Mouse (Mus musculus) cerebral cortex, adult 2 months (tissue): ENCODE results near the gene Cdyl.

ENCODE experiments used
- WGBS: fragments of 180-500 bp; shearing (Covaris S2); methylation state at CpG from one replicate; pipeline ENCODE4 v1.1.7; 2018; 5-methylcytosine and 5-hydroxymethylcytosine counted together

Gene Cdyl

GRCm38 (mm10) chr13:35717658-35718057 is 58.0 kb downstream of the Cdyl start:
- 89% methylated on average over 4 of the region's 4 CpGs for WGBS

- 73% methylated on average over 6 of the region's 6 CpGs for WGBS
Observed at GRCm38 (mm10) chr13:35719581-35719980, 59.9 kb downstream of the Cdyl start.

- WGBS: 73% methylated on average over 1 of the region's 1 CpGs
Observed at GRCm38 (mm10) chr13:35723073-35723472, 63.4 kb downstream of the Cdyl start.

- WGBS: 96% methylated on average over 3 of the region's 3 CpGs
Observed at GRCm38 (mm10) chr13:35726025-35726424, 66.4 kb downstream of the Cdyl start.

- WGBS: 94% methylated on average over 4 of the region's 4 CpGs
Observed at GRCm38 (mm10) chr13:35732131-35732530, 72.5 kb downstream of the Cdyl start.

GRCm38 (mm10) chr13:35732891-35733596 is 73.4 kb downstream of the Cdyl start:
- WGBS: 92% methylated on average over 5 of the region's 5 CpGs

GRCm38 (mm10) chr13:35737565-35737964 is 77.9 kb downstream of the Cdyl start:
- WGBS: 26% methylated on average over 2 of the region's 2 CpGs

- WGBS: 26% methylated on average over 2 of the region's 2 CpGs
Observed at GRCm38 (mm10) chr13:35738210-35738609, 78.6 kb downstream of the Cdyl start.

- 42% methylated on average over 10 of the region's 10 CpGs for WGBS
Observed at GRCm38 (mm10) chr13:35739473-35739872, 79.8 kb downstream of the Cdyl start.

GRCm38 (mm10) chr13:35740301-35741039 is 80.8 kb downstream of the Cdyl start:
- WGBS: 2% methylated on average over 61 of the region's 61 CpGs

GRCm38 (mm10) chr13:35741040-35741619 is 81.5 kb downstream of the Cdyl start:
- WGBS: under 1% methylated on average over 64 of the region's 68 CpGs

GRCm38 (mm10) chr13:35741620-35742421 is 82.2 kb downstream of the Cdyl start:
- WGBS: under 1% methylated on average over 89 of the region's 93 CpGs

- 19% methylated on average over 4 of the region's 4 CpGs for WGBS
Observed at GRCm38 (mm10) chr13:35742696-35743095, 83.1 kb downstream of the Cdyl start.

GRCm38 (mm10) chr13:35743196-35743595 is 83.6 kb downstream of the Cdyl start:
- WGBS: 40% methylated on average over 1 of the region's 1 CpGs

GRCm38 (mm10) chr13:35749194-35749593 is 89.6 kb downstream of the Cdyl start:
- 86% methylated on average over 4 of the region's 4 CpGs for WGBS

- WGBS: 88% methylated on average over 5 of the region's 5 CpGs
Observed at GRCm38 (mm10) chr13:35749680-35750079, 90.0 kb downstream of the Cdyl start.

GRCm38 (mm10) chr13:35752046-35752445 is 92.4 kb downstream of the Cdyl start:
- WGBS: 47% methylated on average over 7 of the region's 7 CpGs

GRCm38 (mm10) chr13:35755002-35755401 is 95.4 kb downstream of the Cdyl start:
- 82% methylated on average over 6 of the region's 6 CpGs for WGBS

- WGBS: 91% methylated on average over 8 of the region's 8 CpGs
Observed at GRCm38 (mm10) chr13:35755655-35756283, 96.1 kb downstream of the Cdyl start.

GRCm38 (mm10) chr13:35756393-35757338 is 97.0 kb downstream of the Cdyl start:
- WGBS: 94% methylated on average over 21 of the region's 21 CpGs
